Mouse (Mus musculus) lung, postnatal 0 days (tissue): ENCODE results near the gene Cela2a.

Source experiments
- CTCF ChIP-seq: IDR thresholded peaks from 2 replicates; pipeline ENCODE4 v1.5.1; 2016; ENCODE audit warnings: antibody characterized with exemption, mild to moderate bottlenecking
- EP300 ChIP-seq: IDR thresholded peaks from 2 replicates; pipeline ENCODE4 v1.6.1; 2016; ENCODE audit warnings: antibody characterized with exemption, mild to moderate bottlenecking, control low read depth

GRCm38 (mm10) chr4:141831361-141831760 is 5.4 kb upstream of the Cela2a start:
- TF ChIP-seq CTCF (no peak), EP300 (no peak)
